Mouse (Mus musculus) frontal cortex, adult (tissue): Measurements from ENCODE around the gene Itga10.
"Not testable (repeated sequence)": the region's sequence is repeated elsewhere in the genome, so short reads cannot be mapped to it uniquely, and the experiment has no call there.

Experiments used
- ATAC-seq: cut with Nextera tagmentation; 2 replicates; pipeline ENCODE4 v1.9.2; 2017; ENCODE audit warnings: mild to moderate bottlenecking, moderate library complexity, mixed read lengths; ENCODE audit not compliant: low TSS enrichment

Gene Itga10

DNA sequence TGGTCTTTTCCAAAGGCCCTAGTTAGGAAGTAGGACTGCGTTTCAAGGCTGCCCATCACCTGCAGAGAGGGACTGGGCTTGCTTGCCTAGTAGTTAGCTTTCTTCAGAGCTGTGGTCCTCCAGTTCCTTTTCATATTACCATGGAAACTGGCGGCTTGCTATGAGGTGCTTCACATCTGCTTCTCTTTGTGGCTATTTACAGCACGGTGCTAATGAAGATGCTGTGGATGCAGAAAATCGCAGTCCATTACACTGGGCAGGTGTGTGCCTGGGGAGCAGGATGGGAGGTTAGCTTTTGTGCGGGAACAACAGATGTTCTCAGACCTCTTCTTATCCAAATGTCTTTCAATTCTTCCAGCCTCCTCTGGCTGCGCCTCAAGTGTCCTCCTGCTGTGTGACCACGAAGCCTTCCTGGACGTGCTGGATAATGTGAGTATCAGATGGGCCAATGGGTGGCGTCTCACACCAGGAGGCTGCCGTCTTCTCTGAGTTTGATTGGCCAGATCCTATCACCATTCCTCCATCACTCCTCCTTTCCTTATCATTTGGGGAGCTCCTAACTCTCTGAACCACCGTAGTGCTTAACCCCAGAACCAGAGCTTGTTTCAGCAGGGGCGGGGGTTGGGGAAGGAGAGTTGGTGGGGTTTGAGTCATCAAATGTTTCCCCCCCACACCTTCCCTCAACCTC, 35.0 kb downstream of the Itga10 start:
- ATAC-seq, result no peak

DNA sequence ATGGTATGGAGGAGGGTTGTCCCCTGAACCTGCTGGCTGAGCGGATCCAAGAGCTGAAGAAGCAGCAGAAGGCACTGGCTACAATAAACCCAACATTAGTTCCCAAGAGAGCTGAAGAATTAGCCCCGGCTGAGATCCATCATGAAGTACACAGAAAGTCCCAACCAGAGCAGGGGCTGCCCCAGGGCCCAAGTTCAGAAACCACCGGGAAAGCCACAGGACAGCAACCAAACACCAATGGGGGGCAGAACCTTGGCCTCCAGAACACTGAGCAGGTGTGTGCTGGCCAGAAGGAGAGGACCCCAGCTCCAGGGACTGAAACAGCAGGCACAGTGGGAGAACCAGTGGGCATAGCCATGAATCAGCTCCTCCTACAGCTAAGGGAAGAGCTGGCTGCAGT, 38.1 kb downstream of the Itga10 start:
- peak; percentile 48; the same call in 1 of the 2 replicates for ATAC-seq

DNA sequence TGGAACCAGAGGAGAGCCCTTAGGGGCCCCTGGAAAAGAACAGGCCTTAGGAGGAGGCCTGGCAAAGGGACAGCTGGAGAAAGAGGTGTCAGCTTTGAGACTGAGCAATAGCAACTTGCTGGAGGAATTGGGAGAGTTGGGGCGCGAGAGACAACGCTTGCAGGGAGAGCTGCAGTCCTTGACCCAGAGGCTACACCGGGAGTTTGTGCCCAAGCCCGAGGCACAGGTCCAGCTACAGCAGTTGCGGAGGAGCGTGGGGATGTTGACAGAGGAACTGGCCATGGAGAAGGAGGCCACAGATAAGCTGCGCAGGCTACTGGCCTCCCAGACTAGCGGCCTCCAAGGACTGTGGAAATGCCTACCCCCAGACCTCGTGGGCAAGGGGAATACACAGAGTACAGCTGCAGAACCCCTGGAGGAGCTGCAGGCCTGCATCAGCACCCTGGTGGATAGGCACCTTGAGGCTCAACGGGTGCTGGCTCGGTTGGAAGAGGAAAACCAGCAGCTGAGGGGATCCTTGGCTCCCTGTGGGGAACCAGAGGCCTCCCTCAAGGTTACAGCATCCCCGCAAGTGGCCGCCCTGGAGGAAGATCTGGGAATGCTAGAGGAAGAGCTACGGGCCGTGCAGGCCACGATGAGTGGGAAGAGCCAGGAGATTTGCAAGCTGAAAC, 38.9 kb downstream of the Itga10 start:
- ATAC-seq, result 0 out of 2 replicates have a peak, but pooled peaks have one; percentile 3

DNA sequence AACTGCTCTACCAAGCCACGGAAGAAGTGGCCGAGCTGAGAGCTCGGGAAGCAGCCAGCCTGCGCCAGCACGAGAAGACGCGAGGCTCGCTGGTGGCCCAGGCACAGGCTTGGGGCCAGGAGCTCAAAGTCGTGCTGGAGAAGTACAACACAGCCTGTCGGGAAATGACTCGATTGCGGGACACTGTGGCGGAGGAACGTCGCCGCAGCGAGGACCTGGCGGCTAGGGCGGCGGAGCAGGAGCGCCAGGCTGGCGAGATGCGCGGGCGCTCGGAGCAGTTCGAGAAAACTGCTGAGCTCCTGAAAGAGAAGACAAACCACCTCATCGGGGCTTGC, 39.4 kb downstream of the Itga10 start:
- peak; percentile 21; the same call in 1 of the 2 replicates for ATAC-seq

DNA sequence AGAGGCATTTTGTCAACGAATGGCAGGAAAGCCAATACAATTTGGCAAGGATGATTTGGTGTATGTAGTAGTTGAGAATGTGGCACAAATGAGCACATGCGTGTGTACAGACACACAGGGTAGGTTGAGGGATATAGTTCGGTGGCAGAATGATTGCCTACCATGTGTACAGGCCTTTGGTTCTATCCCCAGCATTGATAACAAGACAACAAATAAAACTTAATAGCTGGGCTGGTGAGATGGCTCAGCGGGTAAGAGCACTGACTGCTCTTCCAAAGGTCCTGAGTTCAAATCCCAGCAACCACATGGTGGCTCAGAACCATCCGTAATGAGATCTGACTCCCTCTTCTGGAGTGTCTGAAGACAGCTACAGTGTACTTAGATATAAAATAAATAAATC, 40.7 kb downstream of the Itga10 start:
- not testable (repeated sequence) for ATAC-seq

DNA sequence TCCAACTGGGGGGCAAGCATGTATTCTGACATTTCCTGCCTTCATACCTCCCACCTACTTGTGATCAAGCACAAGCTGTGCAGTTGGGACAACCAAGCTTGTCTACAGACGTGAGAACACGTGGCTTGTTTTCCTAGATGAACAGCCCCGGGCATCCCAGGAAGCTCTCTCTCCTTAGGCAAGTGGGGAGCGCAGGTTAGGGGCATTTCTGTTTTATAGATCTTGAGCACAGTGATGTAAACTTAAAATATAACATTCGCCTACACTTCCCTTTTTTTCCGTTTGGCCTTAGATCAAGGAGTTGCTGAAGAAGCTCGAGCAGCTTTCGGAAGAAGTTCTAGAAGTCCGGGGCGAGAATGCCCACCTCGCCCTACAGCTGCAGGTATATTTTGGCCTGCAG, 43.5 kb downstream of the Itga10 start:
- peak; percentile 41; the same call in 1 of the 2 replicates for ATAC-seq

GRCm38 (mm10) chr3:96690298-96690697, 44.9 kb downstream of the Itga10 start:
- no peak for ATAC-seq

DNA sequence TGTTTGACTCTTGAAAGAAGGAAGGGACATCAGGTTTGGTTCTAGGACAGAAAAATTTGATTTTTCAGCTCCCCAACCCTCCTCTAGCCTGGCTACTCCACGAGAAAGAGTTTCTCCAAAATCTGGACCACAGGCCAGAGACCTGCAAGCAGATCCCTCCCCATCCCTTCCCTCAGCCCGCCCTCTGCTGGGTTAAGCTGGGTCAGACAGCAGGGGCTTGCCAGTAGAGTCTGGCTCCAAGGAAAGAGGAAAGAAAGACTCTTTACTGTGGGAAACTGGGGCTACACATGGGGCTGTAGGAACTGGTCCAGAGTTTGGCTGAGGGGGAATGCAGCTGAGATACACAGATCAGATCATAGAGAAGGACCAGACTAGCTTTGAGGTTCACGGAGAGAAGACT, 47.1 kb downstream of the Itga10 start:
- no peak for ATAC-seq

GRCm38 (mm10) chr3:96693579-96693978, 48.2 kb downstream of the Itga10 start:
- no peak for ATAC-seq

DNA sequence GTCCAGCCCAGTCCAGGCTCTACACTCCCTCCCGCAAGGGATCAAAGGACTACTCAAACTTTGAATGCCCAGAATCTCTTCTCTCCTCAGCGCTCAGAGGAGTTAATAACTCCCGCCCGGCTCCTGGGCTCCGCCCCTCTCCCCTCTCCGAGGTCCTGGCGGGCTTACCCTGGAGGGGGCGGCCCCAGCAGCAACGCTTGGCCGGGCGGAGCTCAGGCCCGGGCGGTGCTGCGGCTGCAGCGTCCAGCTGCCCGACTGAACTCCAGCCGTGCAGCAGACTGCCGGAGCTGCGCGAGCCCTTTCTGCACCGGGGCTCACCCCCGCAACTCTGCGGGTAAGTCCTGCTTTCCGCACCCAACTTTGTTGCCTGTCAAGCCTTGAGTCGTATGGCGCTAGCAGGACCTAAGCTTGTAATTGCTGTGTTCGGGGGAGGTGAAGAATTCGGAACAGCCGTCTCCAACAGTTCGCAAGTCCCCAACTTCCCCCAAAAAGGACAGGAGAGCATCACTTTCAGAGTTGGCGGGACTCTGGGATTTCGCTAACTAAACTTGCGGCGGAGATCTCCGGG, 50.9 kb downstream of the Itga10 start, which contains the start of gene Pias3:
Gene Pias3, plus strand, starts transcription at position 187 of the 568 bp plus-strand sequence.
- ATAC-seq, result peak; percentile 47

GRCm38 (mm10) chr3:96696766-96697732, 51.7 kb downstream of the Itga10 start:
- peak; percentile 82 for ATAC-seq

DNA sequence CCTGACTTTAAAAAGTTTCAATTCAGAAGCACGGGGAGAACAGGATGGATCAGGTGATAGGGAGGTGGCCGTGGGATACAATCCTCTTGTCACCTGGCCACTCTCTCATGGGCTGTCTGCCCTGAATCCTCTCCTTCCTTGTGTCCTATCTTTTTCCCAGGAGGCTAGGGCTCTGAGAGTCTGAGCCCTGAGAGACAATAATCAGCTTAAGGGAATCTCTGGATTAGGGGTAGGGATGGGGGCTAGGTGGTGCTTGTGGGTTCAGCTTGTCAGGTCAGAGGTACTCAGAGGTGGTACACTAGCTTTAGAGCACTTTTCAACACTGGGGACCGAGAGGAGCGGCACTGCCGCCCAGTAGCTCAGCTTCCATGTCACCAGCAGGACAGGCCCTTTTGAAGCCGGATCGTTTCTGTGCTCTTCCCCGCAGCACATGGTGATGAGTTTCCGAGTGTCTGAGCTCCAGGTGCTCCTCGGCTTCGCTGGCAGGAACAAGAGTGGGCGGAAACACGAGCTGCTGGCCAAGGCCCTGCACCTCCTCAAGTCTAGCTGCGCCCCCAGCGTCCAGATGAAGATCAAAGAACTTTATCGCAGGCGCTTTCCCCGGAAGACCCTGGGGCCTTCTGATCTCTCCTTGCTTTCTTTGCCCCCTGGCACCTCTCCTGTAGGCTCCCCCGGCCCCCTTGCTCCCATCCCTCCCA, 53.8 kb downstream of the Itga10 start:
- peak; percentile 26; the same call in 1 of the 2 replicates for ATAC-seq

- no peak for ATAC-seq
Measured at GRCm38 (mm10) chr3:96700376-96700775, 55.0 kb downstream of the Itga10 start.

DNA sequence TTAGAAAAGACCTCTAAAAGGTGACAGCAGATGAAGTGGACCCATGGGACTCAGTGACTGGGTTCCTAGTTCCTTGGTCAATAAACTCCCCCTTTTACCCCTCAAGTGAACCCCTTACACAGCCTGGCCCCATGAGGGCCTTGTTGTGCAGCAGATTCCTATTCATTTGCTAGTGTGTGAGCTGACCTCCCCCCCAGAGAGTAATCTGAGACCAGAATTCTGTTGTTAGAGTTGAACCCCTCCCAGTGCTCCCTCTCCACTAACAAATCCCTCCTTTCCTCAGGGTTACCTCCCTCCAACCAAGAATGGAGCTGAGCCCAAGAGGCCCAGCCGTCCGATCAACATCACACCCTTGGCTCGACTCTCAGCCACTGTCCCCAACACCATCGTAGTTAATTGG, 55.6 kb downstream of the Itga10 start:
- no peak for ATAC-seq

DNA sequence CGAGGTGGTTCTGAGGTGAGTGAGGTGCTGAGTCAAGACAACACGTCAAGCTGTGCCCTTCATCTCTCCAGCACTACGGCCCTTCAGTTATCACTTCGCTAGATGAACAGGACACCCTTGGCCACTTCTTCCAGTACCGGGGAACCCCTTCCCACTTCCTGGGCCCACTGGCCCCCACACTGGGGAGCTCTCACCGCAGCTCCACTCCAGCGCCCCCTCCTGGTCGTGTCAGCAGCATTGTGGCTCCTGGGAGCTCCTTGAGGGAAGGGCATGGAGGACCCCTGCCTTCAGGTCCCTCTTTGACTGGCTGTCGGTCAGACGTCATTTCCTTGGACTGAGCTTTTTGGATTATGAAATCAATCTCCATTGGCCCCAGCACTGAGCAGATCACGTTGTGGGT, 59.4 kb downstream of the Itga10 start:
- ATAC-seq, result no peak

GRCm38 (mm10) chr3:96706217-96706616, 60.8 kb downstream of the Itga10 start:
- no peak for ATAC-seq

DNA sequence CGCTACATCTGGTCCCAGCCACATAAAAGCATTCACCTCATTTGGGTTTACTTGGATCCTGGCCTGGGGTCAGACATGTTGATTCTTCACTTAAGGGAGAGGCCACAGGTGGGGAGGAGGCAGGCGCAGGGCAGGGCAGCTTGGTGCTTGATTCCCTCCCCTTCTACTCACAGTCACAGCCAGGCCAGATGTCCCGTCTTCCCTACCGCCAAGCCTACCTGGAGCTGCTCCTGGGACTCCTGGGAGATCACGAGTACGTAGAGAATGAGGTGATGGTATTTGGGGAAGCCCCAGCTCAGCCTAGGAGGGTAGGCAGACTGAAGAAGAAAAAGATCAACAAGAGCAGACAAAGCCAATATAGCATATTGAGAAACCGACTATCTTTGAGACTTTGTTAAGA, 61.6 kb downstream of the Itga10 start:
- no peak for ATAC-seq

- ATAC-seq, result peak; percentile 66
Measured at GRCm38 (mm10) chr3:96707903-96708683, 62.7 kb downstream of the Itga10 start, which contains the start of gene Nudt17. Gene Nudt17, minus strand, starts transcription at chr3:96708562.

DNA sequence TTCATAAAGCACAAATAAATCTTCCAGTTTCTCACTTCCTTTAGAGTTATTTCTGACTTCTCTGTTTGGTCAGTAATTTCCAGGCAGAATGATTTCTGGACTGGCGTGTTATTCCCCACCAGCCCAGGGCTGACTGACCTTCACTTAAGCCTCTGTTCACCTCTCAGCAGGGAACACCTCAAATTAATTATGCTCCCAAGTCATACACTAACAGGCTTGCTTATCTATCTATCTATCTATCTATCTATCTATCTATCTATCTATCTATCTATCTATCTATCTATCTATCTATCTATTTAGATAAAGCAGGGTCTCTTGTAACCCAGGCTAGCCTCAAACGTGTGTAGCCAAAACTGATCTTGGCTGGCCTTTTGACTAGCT, 63.3 kb downstream of the Itga10 start:
- no peak for ATAC-seq
